Mouse (Mus musculus) gastrocnemius, postnatal 4 days (tissue): ENCODE measurements around the gene Chkb. TPM values are rescaled to one million over a fixed set of nuclear protein-coding genes. Genes with fewer than 3 reads are reported as not detected.

Experiments used
- DNase-seq, 2 experiments: peaks; one replicate each; pipeline ENCODE4 v3.0.0; 2021 to 2022; ENCODE audit warnings: low spot score in 2 of 2, mixed read lengths in 2 of 2
- total RNA-seq, 2 experiments: library from RNA; stranded (reverse); gene quantifications; 2 replicates each; pipeline ENCODE4 v1.2.3; 2021

Chkb gene
- total RNA-seq, 2 experiments from 2014 or later, result 35.8 to 51.0 TPM

DNA sequence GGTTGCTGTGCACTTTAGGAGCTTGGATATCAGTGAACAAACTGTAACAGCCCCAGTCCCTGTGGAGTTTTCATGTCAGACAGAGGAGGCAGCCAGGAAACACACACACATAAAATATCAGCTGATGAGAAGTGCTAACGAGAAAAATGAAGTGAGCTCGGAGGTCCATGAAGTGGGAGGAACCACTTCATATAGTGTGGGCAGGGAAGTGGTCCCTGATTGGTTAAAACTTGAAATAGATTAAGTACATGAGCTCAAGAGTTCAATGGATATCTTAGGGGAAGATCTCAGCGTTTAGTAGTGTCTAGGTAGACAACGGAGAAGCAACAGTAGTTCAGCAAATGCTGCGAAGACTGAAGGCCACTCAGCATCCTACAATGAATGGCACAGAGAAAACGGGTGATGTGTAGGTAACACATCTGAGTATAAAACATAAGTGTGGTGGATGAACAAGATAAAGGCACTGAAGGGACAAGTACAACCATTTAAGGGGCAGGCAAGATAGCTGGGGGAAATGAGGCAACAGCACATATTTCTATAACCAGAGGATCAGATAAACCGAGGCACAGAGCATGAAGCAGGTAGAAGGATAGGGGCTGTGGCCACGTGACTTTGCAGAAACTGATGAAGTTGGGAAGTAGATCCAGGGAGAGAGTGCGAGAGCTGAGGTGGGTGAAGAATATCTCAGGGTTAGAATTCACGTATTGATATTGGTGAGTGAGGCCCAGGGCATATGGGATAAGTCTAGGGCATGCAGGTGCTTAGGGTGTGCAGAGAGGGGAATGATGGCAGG, 24.7 kb downstream of the Chkb start:
- DNase-seq, result no peak

DNA sequence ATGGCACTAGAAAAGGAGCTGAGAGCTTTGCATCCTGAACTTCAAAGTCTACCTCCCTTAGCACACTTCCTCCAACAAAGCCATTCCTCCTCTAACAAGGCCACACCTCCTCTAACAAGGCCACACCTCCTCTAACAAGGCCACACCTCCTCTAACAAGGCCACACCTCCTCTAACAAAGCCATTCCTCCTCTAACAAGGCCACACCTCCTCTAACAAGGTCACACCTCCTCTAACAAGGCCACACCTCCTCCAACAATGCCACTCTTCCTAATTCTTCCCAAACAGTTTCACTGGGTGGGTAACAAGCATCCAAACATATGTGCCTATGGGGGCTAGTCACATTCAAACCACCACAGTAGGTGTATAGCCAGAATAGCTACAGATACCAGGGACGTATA, 27.2 kb downstream of the Chkb start:
- DNase-seq, result no peak

DNA sequence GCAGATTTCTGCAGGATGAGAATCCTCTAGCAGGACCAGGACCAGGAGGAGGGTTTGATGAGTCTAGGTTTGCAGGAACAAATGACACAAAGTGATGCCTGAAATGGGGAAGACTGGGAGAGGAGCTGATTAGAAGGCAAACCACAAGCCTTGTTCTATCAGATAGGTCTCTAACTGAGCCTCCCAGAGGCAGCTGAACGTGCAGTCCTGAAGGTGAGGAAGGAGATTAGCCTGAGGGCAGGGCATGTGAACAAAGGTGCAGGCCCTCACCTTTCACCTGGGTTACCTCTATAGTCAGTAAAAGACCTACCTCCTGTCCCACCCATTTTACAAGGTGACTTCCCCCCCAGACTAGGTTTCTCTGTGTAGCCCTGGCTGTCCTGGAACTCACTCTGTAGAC, 30.0 kb downstream of the Chkb start:
- DNase-seq, result no peak

DNA sequence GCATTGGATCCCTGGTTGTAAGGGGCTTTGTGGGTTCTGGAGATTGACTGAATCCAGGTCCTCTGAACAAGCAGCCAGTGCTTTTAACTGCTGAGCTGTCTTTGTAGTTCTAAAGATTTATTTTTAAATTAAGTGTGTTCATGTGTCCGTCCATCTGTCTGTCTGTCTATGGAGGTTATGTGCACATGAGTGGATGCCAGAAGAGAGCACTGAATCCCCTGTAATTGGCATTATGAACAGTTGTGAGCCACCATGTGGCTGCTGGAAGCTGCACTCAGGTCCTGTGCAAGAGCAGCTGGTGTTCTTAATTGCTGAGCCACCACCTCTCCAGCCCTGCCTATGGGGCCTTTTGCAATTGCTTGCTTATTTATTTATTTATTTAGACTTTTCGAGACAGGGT, 31.6 kb downstream of the Chkb start:
- no peak for DNase-seq

GRCm38 (mm10) chr15:89396883-89397282, 32.8 kb downstream of the Chkb start:
- DNase-seq, result no peak

GRCm38 (mm10) chr15:89390081-89390480, 39.6 kb downstream of the Chkb start:
- DNase-seq, result no peak

DNA sequence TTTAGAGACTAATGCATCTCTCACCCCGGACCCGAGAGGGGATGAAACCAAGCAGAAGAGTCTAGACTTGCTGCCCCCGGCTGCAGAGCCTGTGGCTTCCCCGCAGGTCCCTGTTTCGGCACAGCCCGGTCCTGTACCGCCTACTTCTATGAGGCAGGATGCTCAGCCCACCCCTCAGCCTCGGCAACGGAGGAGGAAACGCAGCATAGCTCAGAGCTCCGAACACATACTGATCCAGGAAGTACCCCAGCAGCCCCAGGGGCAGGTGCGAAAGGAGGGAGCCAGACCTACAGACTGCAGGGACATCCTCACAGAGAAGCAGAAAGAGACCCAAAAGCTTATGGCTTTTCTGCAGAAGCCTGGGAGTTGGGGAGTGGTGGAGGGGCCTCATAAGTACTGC, 42.6 kb downstream of the Chkb start:
- no peak for DNase-seq

DNA sequence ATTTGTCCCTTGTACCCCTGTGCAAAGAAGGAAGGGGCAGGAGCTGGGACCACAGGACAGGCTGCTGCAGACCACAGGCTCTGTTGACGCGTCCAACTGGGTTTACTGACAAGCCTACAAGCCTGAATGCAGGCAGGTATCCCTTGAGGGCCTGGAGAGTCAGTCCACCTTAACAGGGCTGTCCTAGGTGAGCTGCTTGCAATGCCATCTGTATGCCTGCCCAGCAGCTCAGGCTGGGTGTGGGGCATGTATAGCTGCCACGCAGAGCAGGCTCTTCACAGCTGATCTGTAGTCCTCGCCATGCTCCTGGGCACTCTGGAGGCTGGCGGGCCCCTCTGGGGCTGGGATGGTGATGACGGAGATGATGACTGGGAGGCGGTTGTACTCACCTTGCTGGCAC, 45.1 kb downstream of the Chkb start, which contains the start of gene Klhdc7b:
Klhdc7b (plus strand) TSS at position 301 of the 400 bp plus-strand sequence.
- no peak for DNase-seq

DNA sequence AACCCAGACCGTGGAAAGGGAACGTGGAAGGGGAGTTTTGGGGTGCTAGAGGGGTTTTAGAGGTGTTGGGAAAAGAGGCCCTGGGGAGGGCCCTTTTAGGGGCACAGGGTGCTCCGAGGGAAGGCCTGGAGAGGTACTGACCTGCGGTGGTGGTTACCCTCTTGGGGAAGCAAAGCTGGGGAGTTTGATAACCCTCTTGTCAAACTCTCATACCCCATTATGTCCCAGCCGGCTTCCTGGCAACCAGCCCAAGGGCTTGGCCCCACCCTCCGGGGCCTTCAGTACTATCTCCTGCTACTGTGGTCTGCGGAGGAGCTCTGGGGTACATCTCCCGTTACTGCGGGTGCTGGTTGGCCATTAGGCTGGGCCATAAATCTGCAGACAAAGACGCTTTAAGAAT, 50.3 kb downstream of the Chkb start:
- DNase-seq, result no peak

DNA sequence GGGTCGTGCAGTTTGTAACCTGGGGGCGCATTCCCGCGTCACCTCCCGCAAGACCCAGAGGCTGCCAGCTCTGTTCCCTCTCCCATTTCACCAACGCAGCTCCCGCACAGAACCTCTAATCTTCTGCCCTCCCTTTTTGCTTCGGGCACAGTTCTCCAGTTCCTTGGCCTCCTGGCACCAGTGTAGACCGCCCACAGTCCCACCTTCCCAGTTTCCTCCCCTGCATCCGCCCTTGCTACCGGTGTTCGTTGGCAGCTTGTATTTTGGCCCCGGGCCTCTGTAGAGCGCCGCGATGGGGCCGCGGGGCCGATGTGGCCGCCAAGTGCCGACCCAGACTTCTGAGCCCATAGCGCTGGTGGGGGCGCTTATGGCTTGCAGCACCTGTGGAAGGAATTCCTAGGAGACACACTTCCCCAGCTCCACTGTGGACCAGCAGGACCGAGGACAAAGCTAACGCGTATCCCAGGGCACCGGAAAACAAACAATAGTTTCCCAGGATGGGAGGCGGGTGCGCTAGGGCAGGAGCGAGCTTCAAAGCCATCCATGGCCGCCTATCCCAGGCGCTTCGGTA, 50.8 kb downstream of the Chkb start, which contains the start of gene Odf3b:
Odf3b (minus strand) TSS at position 452 of the 571 bp plus-strand sequence.
- DNase-seq, result no peak

- DNase-seq, result no peak
These were observed 51.5 kb downstream of the Chkb start for GRCm38 (mm10) chr15:89377938-89378828.

GRCm38 (mm10) chr15:89377362-89377761, 52.3 kb downstream of the Chkb start:
- no peak for DNase-seq

DNA sequence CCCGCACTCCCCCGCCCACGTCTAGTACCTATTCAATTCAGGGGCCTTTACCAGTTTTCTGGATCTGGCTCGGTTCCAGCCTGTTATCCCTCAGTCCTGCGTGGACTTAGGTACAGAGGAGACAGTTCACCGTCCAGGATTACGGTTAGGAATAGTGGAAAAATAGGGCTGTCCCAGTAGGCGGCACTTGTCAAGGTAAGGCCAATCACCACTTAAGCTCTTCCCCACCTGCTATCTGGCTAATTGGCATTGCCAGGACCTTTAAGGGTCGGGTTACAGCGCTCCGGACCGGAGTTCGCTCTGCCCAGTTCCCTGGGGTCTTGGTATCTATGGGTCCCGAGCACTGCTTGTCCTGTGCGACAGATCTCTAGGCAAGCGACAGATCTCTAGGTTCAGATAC, 52.8 kb downstream of the Chkb start, which contains the start of gene Tymp:
Tymp (minus strand) TSS at position 83 of the 400 bp plus-strand sequence.
- no peak for DNase-seq

Other genes starting within 250 kb of the Chkb start
- gene Plxnb2, start 249.1 kb downstream of the Chkb start, total RNA-seq, result 10 to 100 TPM; 81.0 to 84.7 TPM
- gene Dennd6b, start 233.4 kb downstream of the Chkb start, total RNA-seq, result 1 to 10 TPM; 7.9 to 9.0 TPM
- 10 to 100 TPM; 64.2 to 70.0 TPM for gene Ppp6r2, start 218.4 kb downstream of the Chkb start, total RNA-seq
- gene Sbf1, start 114.6 kb downstream of the Chkb start, total RNA-seq, result 10 to 100 TPM; 69.4 to 73.9 TPM
- not detected for gene Adm2, start 107.2 kb downstream of the Chkb start, total RNA-seq
- not detected for gene Miox, start 95.5 kb downstream of the Chkb start, total RNA-seq
- 10 to 100 TPM; 45.7 to 47.7 TPM for gene Lmf2, start 74.2 kb downstream of the Chkb start, total RNA-seq
- gene Ncaph2, start 74.2 kb downstream of the Chkb start, total RNA-seq, result 10 to 100 TPM; 83.5 to 87.3 TPM
- 10 to 100 TPM; 11.1 to 12.0 TPM for gene Sco2, start 56.1 kb downstream of the Chkb start, total RNA-seq
- gene Tymp, start 52.9 kb downstream of the Chkb start, total RNA-seq, result under 1 TPM; 0.26 to 0.32 TPM
- gene Odf3b, start 50.6 kb downstream of the Chkb start, total RNA-seq, result under 1 TPM; 0.44 to 0.71 TPM
- gene Klhdc7b, start 45.0 kb downstream of the Chkb start, total RNA-seq, result not detected
- gene Syce3, start 19.4 kb downstream of the Chkb start, total RNA-seq, result not detected
- 100 to 1,000 TPM; 189 to 210 TPM for gene Cpt1b, start 4.0 kb downstream of the Chkb start, total RNA-seq
- gene C730034F03Rik, start 319 bp downstream of the Chkb start, total RNA-seq, result 1 to 10 TPM in 1 of 2 experiments, under 1 TPM in 1; 0.83 to 1.2 TPM
- gene Gm44502, start 212 bp downstream of the Chkb start, total RNA-seq, result 1 to 10 TPM; 1.7 TPM
- gene Mapk8ip2, start 24.0 kb upstream of the Chkb start, total RNA-seq, result under 1 TPM; 0.31 to 0.32 TPM
- 10 to 100 TPM; 13.6 to 15.2 TPM for gene Arsa, start 47.5 kb upstream of the Chkb start, total RNA-seq
- gene Shank3, start 69.7 kb upstream of the Chkb start, total RNA-seq, result 10 to 100 TPM; 30.4 to 35.7 TPM
- gene Acr, start 138.4 kb upstream of the Chkb start, total RNA-seq, result under 1 TPM; 0.49 to 0.54 TPM
- 10 to 100 TPM in 1 of 2 experiments, 1 to 10 TPM in 1; 8.1 to 10.2 TPM for gene Rabl2, start 162.0 kb upstream of the Chkb start, total RNA-seq